Comparison of ENCODE assay signal across 6 mouse cellular contexts in genomic region chr1:39340156-39340555, GRCm38 (mm10).
"Had no signal": no experiment of that assay in that cellular context is flagged by ENCODE, and none has a peak within 500 bp of the region (broad histone marks: within the 10 kb centered on the region; RNA-seq: fewer than 3 reads in every experiment).

No protein-coding gene starts in this region.

- DNase-seq: right cerebral cortex, postnatal 14 days; right cerebral cortex, postnatal 25 days; right cerebral cortex, postnatal 4 days had no signal

- H3K27ac ChIP-seq: neural tube, embryonic 15.5 days; stomach, embryonic 15.5 days; stomach, postnatal 0 days had no signal

- H3K27me3 ChIP-seq: stomach, embryonic 15.5 days had no signal

- H3K9ac ChIP-seq: neural tube, embryonic 15.5 days; stomach, embryonic 15.5 days had no signal

- H3K36me3 ChIP-seq: neural tube, embryonic 15.5 days; stomach, embryonic 15.5 days had no signal

- H3K4me3 ChIP-seq: neural tube, embryonic 15.5 days; stomach, embryonic 15.5 days had no signal

- H3K9me3 ChIP-seq: neural tube, embryonic 15.5 days; stomach, embryonic 15.5 days had no signal

- H3K4me1 ChIP-seq: stomach, embryonic 15.5 days had no signal
